Mouse (Mus musculus) urinary bladder, postnatal 36 days (tissue): ENCODE measurements around the gene Arhgef12.

Experiments
- DNase-seq, 2 experiments: peaks; one replicate each; pipeline ENCODE4 v3.0.0; 2022; ENCODE audit warnings: low spot score in 2 of 2, mixed read lengths in 1 of 2

The Arhgef12 gene

DNA sequence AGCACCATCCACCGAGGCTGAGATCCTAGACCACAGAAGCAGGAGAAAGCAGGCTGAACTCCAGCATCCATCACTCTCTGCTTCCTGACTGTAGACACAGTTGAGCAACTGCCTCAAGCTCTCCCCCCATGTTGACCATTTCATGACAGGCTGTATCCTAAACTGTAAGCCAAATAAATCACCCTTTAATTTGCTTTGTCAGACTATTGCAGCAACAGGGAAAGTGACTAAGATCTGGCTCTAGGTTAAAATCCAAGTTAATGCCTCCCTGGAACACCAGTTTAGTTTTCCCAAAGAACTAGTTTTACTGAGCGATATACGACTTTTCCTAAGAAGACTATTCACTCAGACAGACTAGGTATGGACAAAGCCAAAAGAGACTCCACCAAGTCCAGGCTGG, 28.3 kb downstream of the Arhgef12 start:
- DNase-seq, result no peak

DNA sequence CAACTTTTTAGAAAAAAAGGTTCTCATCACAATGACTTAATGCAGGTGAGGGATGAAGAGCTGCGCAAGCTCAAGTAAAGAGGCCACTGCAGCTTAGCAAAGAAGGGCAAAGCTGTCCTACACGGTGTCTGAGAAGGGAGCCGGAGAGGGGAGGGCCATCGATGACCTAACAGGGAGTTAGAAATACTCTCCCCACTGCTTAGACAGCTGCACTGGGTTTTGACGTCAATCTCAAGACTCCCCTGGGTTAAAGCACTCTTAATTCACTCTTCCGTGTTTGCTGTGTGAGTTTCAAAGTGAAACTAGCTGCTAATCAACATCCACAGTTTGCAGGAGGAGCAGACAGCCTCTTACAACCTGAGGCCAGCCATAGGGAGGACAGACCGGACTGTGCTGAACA, 30.9 kb downstream of the Arhgef12 start:
- no peak for DNase-seq

DNA sequence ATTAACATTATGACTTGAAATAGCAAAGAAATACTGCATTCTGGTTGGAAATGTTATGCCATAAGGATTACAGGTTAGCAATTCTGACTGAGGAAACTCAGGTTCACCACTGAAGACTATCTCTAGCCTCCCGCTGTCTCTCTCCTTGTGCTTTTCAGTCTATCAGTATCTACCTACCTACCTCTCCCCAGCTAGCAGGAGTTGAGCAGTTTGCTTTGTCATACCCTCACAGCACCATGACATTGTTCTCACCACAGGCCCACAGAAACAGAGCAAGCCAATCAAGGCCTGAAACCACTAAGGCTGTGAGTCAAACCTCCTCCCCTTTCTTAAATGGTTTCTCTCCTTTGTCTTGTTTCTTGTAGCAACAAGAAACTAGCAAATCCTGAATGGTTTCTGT, 32.4 kb downstream of the Arhgef12 start:
- DNase-seq, result no peak

DNA sequence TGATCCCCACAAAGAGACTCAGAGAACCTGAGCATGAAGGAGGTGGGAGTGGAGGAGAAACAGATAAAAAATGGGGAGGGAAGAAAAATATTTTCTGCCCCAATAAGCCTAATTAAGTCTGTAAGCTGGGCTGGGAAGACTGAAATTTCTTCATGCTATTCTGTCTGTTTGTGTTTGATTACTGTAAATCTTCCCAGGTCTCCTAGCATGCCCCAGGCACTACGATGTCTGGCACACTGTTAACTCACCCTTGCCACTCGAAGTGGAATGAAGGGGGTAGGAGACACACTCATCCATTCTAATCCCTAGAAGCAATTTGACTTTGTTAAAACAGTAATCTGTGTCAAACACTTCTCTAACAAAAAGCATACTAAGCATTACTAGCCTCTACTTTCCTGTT, 35.3 kb downstream of the Arhgef12 start:
- DNase-seq, result no peak

DNA sequence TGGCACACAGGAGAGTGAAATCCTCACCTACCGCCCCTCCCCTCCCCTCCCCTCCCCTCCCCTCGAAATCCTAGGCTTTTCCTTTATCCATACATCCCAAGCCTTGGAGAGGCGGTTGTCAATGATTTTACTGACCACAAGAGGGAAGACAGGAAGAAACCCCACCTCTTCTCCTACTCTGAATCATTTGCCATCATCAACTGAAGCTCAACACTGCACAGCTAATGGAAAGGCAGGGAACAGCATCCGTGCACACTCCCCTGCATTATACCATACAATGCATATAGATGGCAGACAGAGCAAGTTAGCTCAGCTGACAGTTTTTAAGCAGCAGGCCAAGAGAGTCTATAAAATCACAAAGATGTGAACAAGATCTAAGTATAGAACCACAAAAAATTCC, 35.9 kb downstream of the Arhgef12 start:
- DNase-seq, result no peak

DNA sequence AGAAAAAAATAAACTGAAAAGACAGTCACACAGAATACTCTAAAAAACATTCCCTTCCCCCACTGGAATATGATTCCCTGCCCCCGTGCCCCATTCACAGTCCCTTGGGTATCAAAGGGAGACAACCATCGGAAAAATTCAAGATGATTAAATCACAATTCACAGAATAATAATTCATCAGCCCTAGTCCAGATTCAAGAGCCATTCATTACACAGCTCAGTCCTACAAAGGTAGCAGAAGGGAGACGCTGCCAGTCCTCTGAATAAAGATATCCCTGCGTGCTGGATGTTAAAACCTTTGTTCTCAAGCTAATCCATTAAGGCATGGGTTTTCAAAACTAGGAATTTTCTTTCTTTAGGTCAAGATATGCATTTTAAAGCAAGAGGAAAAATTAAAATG, 36.5 kb downstream of the Arhgef12 start:
- no peak for DNase-seq

DNA sequence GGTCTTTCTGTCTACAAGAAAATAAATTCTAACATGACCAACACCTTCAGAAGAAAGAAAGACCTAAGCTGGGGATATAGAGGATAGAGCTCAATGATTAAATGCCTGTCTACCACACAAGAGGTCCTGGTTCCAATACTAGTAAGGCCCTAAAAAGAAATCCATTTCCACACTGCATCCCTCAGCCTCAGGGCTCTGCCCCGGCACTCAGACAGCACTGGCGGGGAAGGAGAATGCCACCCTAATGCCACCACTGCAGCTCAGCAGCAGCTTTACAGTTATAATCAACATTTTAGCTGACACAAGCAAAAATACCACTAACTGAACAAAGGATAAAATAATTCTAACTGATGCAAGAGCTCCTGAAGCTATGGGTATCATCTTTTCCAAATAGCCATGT, 36.9 kb downstream of the Arhgef12 start:
- no peak for DNase-seq

DNA sequence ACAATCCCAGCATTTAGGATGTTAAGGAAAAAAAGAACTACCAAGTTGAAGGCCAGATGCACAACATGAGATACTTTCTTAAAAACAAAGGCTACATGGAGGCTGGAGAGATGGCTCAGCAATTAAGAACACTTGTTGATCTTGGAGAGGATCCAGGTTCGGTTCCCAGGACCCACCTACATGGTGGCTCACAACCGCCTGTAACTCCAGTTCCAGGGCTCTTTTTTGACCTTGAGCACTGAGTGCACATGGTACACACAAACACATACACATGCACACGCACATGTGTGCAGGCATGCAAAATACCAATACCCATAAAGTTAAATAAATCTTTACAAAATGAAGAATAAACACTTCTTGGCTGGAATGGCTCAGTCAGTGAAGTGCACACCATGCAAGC, 39.1 kb downstream of the Arhgef12 start:
- no peak for DNase-seq

DNA sequence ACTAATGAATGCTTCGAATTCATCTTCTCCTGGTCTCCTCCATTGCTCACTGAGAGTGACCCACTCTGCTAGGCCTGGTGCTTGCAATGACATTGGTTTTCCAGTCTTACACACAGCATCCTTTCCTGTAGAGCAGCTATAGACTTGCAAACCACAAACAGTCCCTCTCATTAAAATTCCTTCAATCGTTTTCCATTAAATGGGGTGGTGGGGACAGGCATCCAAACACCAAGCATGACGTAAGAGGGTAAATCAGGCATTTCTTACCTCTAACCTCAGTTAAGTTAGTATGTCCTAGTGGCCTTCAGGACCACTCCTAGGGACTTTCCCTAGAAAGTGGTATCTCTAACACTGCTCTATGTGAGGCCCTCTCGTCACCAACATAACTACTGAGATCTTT, 41.8 kb downstream of the Arhgef12 start:
- DNase-seq, result no peak

DNA sequence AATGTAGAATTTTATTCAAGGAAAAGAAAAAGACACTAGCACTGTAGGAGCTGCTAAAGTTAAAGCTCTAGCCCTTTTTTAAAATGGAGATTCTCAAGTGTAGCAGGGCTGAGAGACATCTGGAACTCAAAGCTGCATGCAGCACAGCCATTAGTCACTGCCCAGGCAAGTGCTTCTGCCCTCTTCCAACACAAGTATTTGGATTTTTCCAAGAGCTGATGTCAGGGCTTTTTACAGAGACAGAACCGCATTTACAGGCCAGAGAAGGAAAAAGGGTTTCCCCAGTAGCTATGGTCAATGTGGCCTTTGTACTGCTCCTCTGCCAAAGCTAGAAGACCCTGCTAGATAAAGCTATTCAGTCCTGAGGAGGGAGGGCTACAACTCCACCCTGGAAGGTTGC, 45.5 kb downstream of the Arhgef12 start:
- DNase-seq, result no peak

DNA sequence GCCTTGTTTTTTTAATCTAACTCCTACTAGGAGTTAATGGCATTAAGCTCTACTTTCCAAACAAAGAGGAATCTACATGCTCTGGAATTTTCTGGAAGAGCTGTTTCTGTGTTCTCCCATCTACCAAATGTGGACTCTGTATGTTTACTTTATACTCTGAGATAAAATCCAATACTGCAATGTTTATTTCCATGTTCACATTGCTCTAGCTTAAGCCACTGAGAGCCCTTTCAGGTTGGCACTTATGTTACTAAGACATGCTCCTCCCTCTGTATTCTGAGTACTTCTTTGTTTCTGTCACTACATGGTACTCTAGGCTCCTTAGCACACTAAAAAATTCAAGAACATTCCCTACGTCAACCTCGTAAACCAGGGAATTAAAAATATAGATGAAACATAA, 56.6 kb downstream of the Arhgef12 start:
- DNase-seq, result no peak

DNA sequence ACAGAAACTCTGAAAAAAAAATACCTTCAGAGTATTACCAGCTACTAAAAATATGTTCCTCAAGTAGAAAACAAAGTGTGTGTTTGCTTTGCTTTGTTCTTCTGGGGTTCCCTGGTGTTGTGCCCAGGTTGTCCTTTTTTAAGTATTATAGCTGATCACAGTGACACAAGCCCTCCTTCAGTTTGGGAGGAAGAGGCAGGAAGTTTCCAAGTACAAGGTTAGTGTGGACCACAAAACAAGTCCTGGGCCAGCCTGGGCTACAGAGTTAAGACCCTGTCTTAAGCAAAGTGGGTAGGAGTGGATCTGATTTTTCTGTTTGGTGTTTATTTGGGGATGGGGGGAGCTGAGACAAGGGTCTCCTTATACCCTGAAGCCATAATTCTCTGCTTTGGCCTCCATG, 62.6 kb downstream of the Arhgef12 start:
- DNase-seq, result no peak

DNA sequence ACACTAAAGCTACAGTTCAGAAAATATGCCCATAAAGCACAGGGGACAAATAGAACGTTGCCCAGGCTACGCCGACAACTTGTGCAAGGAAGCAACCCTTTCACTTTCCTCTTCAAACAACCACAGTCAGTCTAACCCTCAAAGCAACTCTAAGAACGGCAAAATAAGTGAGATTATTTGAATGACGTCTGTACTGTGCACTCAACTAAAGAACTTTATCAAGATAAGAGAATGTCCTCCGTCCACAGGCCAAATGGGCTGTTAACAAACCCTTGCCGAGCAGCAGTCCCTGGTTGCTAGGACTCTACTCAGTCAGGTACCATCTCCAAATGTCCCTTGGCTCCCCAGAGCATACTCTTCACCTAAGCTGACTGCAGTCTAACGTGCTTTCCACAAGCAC, 68.6 kb downstream of the Arhgef12 start:
- DNase-seq, result no peak

DNA sequence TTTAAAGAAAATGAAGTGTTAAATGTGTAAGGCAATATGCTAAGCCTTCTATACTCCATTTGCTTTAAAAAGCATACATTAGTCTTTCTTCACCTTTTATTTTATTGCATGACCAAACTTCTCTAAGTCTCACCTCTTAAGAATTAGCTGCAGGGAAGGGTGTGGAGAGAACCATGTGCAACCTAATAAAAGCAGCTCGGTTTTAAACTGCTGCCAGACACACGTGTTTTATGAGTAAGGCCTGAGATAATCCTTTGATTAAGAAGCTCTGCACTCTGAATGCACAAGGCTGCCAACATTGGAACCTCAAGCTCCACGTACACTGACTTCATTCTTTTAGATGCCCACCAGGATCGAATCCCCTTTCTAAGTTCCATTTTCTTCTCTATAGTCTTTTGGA, 71.8 kb downstream of the Arhgef12 start:
- DNase-seq, result no peak

DNA sequence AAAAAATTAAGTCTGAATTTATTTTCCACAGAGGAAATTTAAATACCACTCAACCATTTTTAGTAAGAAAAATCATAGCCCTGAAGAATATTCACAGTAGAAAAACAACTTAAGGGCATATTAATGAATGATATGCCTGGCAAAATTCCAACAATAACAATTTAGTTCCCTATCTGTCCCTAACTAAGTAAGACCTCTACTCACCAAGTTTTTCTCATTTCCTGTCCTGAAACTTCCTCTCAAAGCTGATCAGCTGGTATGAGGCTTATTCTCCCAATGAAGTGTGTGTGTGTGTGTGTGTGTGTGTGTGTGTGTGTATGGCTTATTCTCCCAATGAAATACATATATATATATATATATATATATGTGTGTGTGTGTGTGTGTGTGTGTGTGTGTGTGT, 72.8 kb downstream of the Arhgef12 start:
- DNase-seq, result no peak

DNA sequence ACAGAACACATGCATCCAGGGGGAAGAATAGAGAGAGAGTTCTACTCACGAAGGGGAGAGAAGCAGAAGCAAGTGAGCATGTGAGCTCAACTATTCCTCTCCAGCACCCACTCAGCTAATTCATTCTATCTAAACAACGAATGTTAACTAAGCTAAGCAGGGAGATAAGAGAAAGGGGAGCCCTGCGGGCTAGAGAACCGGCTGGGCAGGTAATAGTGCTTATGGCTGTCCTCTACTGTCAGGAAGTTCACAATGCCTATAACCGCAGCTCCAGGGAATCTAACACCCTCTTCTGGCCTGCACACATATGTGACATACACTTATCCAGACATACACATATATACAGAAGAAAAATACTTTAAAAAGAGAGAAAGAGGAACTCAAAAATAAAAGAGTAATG, 79.3 kb downstream of the Arhgef12 start:
- DNase-seq, result no peak

DNA sequence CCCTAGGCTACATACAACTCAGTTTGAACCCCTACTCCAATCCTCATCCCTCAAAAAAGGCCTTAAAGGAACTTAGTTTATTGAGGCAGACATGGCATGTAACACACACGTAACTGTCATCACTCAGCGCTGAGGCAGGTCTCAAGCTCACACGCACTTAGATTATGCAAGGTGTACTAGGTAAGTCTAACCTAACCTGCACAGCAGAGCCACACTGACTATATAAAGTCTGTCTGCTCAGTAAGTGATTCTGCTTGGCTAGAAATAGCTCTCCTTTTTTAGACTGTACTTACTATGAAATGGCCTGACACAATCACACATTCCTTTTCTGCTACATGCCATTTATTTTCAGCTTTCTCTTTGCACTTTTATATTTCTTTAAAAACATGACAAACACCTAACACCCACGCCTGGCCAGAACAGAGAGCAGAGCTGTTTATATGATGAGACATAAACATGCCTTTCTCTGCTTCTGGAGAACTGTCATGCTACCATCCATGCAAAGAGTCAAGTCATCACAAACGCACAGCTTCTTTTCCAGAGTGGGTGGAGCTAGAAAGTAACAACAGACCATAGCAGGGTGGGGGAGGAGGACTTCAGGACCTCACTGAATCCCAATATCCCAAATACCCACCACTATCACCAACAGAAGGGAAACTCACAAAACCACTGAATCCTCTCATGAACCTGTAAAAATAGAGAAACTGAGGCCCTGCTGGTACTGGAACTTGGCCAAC, 85.4 kb downstream of the Arhgef12 start:
- DNase-seq, result no peak

DNA sequence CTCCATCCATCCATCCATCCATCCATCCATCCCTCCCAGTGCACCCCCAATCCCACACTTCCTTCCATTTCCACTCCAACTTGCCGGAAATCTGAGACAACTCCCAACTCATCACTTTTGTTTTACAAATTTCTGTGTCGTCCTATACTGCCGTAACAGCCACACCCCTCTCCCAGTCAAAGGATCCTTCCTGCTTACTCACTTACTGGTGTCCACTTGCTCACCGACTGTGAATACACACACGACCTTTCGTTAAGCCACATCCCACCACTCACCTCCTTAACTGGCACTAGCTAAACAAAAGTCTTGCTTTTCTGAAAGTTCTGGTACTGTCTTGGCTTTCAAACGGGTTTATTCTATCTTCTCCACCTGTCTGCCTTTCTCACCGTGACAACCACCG, 87.4 kb downstream of the Arhgef12 start:
- no peak for DNase-seq

DNA sequence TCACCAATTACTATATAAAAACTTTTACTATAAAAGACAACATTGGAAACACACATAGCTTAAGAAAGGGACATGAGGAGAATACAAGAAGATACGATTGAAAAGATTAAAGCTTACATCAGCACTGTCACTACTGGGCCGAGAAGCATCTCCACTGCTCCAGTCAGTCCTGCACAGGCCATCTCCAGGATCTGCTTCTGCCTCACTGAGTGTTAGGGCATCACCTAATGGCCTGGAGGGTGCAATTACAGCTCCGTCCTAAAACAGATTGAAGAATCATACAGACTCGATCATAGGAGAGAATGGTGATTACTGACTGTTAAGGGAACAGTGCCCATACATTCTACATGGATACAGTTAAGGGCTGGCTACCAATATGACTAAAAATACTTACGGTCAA, 91.3 kb downstream of the Arhgef12 start:
- DNase-seq, result no peak

DNA sequence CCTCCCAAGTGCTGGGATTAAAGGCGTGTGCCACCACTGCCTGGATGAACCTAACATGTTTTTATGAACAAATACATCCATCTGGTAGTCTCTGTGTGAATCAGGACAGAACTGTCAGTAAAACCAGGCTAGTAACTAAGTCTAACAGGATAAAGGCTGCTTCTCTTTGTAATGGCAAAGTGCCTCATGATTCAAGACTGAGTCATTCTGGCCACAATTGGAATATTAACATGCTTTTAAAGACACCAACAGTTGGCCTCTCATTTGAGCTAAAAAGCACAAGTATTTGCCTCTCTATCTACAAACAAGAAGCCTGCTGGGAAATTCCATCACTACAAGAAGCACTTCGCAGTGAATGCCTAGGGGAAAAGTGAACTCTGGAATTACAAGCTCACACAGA, 91.7 kb downstream of the Arhgef12 start:
- DNase-seq, result no peak

DNA sequence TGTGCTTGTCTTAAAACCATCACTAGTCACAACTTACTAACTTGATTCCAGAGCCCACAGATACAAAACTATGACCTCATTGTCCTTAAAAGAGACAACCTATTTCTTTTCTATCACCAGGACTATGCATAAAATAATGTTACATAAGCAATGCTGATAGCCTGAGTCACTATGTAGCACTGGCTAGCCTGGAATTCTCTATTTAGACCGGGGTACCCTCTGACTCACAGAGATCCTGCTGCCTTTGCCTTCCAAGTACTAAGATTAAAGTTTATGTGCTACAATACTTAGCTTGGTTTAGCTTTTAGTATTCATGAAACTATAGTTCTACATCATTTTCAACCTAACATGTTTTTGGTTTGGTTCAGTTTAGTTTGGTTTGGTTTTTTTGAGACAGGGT, 92.2 kb downstream of the Arhgef12 start:
- DNase-seq, result no peak

DNA sequence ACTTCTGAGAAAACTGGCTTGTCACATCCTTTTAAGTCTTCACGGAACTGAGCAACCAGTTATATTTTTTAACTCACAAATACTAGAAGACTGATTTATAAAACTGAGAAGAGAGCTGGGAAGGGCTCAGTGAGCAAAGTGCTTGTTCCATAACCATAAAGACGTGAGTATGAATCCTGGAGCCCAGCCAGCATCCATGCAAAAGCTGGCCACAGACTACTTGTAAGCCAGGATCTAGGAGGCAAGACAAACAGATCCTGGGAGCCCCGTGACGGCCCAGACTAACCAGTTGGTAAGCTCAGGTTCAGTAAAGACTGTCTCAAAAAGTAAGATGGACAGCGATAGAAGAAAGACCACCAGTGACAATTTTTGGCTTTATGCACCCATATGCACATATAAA, 94.5 kb downstream of the Arhgef12 start:
- DNase-seq, result no peak

DNA sequence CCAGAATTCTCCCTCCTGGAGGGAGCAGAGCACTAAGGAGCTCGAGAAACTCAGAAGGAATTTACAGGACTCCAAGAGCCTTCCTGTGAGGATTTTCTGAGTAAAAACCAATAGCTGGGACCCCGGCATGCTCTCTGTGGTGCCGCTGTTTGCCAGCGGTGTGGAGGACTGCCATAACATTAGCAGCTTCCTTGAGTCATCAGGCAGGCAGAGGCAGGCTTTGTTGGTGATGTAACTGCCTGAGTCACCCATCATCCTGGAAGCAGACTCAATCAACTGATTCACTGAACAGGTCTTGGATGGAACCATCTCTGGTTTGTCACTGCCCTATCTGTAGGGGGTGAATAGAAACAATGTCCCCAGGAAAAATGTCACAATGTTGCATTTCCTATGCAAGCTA, 96.0 kb downstream of the Arhgef12 start:
- DNase-seq, result peak; percentile 45 to 60

DNA sequence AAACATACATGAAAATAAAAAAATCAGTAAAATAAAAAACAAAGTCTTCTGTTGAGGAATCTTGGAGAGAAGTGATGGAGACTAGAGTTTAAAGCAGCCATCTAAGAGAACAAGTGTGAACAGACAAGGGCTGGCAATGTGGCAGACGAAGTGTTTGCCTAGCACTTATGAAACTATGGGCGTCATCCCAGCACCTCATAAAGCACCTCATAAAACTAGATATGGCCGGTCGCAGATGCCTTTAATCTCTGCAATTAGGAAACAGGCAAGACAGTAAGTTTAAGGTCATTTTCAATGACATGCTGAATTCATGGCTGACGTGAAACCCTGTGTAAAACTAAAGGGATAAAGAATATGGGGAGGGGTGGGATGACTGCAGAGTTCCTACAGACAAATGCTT, 103.2 kb downstream of the Arhgef12 start:
- no peak for DNase-seq
